Mouse (Mus musculus): Measurements from ENCODE around the gene Slc13a2. TPM values are rescaled to one million over a fixed set of nuclear protein-coding genes. Genes with fewer than 3 reads are reported as not detected.

Slc13a2 gene
- polyA plus RNA-seq, 1 experiment from 2014 or later, result not detected

- no peak overlapping the region for H3K27ac ChIP-seq (ENCODE audit: low read depth, low read length)
- no peaks in the 10 kb centered on the region for H3K27me3 ChIP-seq (ENCODE audit: control insufficient read depth, insufficient read depth, low read length)
- H3K4me3 ChIP-seq (ENCODE audit: low read depth, low read length), result peak overlapping the region; percentile 6; the same call in 1 of the 2 replicates
- 49% methylated on average over 11 of the region's 11 CpGs for WGBS
- 0 out of 2 replicates have a peak overlapping the region, but pooled peaks have one; percentile 14 for H3K9ac ChIP-seq (ENCODE audit: low read length)
- peak overlapping the region; percentile 43 for H3K4me2 ChIP-seq (ENCODE audit: low read depth)
- H3K9me3 ChIP-seq (ENCODE audit: control insufficient read depth, low read length), result no peaks in the 10 kb centered on the region
- no peaks in the 10 kb centered on the region for H3K4me1 ChIP-seq (ENCODE audit: control insufficient read depth, insufficient read depth, low read length)
- DNase-seq (ENCODE audit: low spot score) (no peak), ATAC-seq (ENCODE audit: insufficient read depth, low FRiP score, low TSS enrichment) (no peak)
- no peaks in the 10 kb centered on the region for H3K36me3 ChIP-seq (ENCODE audit: control insufficient read depth, insufficient read depth, low read length)
Measured at GRCm38 (mm10) chr11:78396950-78397349, 25.1 kb downstream of the Slc13a2 start.

GRCm38 (mm10) chr11:78392728-78393127 lies 29.3 kb downstream of the Slc13a2 start:
- Histone ChIP-seq H3K36me3 (ENCODE audit: control insufficient read depth, insufficient read depth, low read length) (no peaks in the 10 kb centered on the region), H3K9ac (ENCODE audit: low read length) (no peak overlapping the region), H3K4me3 (ENCODE audit: low read depth, low read length) (no peak overlapping the region), H3K4me1 (ENCODE audit: control insufficient read depth, insufficient read depth, low read length) (no peaks in the 10 kb centered on the region), H3K27ac (ENCODE audit: low read depth, low read length) (no peak overlapping the region), H3K4me2 (ENCODE audit: low read depth) (no peak overlapping the region), H3K27me3 (ENCODE audit: control insufficient read depth, insufficient read depth, low read length) (no peaks in the 10 kb centered on the region), H3K9me3 (ENCODE audit: control insufficient read depth, low read length) (no peaks in the 10 kb centered on the region)
- 81% methylated on average over 3 of the region's 3 CpGs for WGBS
- DNase-seq (ENCODE audit: low spot score), result no peak
- no peak for ATAC-seq (ENCODE audit: insufficient read depth, low FRiP score, low TSS enrichment)

- H3K27ac ChIP-seq (ENCODE audit: low read depth, low read length), result no peak within 1 kb of the TSS
- DNase-seq (ENCODE audit: low spot score) (no peak), ATAC-seq (ENCODE audit: insufficient read depth, low FRiP score, low TSS enrichment) (no peak)
Measured at GRCm38 (mm10) chr11:78386508-78387043, 35.4 kb downstream of the Slc13a2 start, which contains the start of gene Foxn1. Gene Foxn1 (minus strand): TSS chr11:78386558.

GRCm38 (mm10) chr11:78385776-78386175 lies 36.2 kb downstream of the Slc13a2 start:
- ATAC-seq (ENCODE audit: insufficient read depth, low FRiP score, low TSS enrichment) (no peak), DNase-seq (ENCODE audit: low spot score) (no peak)
- Histone ChIP-seq H3K27ac (ENCODE audit: low read depth, low read length) (no peak overlapping the region), H3K4me3 (ENCODE audit: low read depth, low read length) (no peak overlapping the region), H3K4me1 (ENCODE audit: control insufficient read depth, insufficient read depth, low read length) (no peaks in the 10 kb centered on the region), H3K27me3 (ENCODE audit: control insufficient read depth, insufficient read depth, low read length) (no peaks in the 10 kb centered on the region), H3K9ac (ENCODE audit: low read length) (no peak overlapping the region), H3K4me2 (ENCODE audit: low read depth) (no peak overlapping the region), H3K36me3 (ENCODE audit: control insufficient read depth, insufficient read depth, low read length) (no peaks in the 10 kb centered on the region), H3K9me3 (ENCODE audit: control insufficient read depth, low read length) (no peaks in the 10 kb centered on the region)
- 88% methylated on average over 10 of the region's 10 CpGs for WGBS

More at GRCm38 (mm10) chr11:78386508-78387043, 35.4 kb downstream of the Slc13a2 start, which contains the start of gene Foxn1:
- Histone ChIP-seq H3K9ac (ENCODE audit: low read length) (no peak within 1 kb of the TSS), H3K9me3 (ENCODE audit: control insufficient read depth, low read length) (no peaks in the 10 kb centered on the region), H3K36me3 (ENCODE audit: control insufficient read depth, insufficient read depth, low read length) (no peaks in the 10 kb centered on the region), H3K4me3 (ENCODE audit: low read depth, low read length) (no peak within 1 kb of the TSS), H3K4me2 (ENCODE audit: low read depth) (no peak within 1 kb of the TSS), H3K27me3 (ENCODE audit: control insufficient read depth, insufficient read depth, low read length) (no peaks in the 10 kb centered on the region), H3K4me1 (ENCODE audit: control insufficient read depth, insufficient read depth, low read length) (no peaks in the 10 kb centered on the region)
- 84% methylated on average over 14 of the region's 14 CpGs for WGBS

- 41% methylated on average over 5 of the region's 5 CpGs for WGBS
- H3K4me3 ChIP-seq (ENCODE audit: low read depth, low read length), result no peak overlapping the region
- H3K9ac ChIP-seq (ENCODE audit: low read length), result no peak overlapping the region
- H3K27me3 ChIP-seq (ENCODE audit: control insufficient read depth, insufficient read depth, low read length), result no peaks in the 10 kb centered on the region
- no peak for ATAC-seq (ENCODE audit: insufficient read depth, low FRiP score, low TSS enrichment)
- H3K4me1 ChIP-seq (ENCODE audit: control insufficient read depth, insufficient read depth, low read length), result no peaks in the 10 kb centered on the region
- no peak overlapping the region for H3K4me2 ChIP-seq (ENCODE audit: low read depth)
- DNase-seq (ENCODE audit: low spot score), result no peak
- H3K27ac ChIP-seq (ENCODE audit: low read depth, low read length), result no peak overlapping the region
- H3K9me3 ChIP-seq (ENCODE audit: control insufficient read depth, low read length), result no peaks in the 10 kb centered on the region
- H3K36me3 ChIP-seq (ENCODE audit: control insufficient read depth, insufficient read depth, low read length), result no peaks in the 10 kb centered on the region
Measured at GRCm38 (mm10) chr11:78382701-78383100, 39.3 kb downstream of the Slc13a2 start.

GRCm38 (mm10) chr11:78382286-78382685 lies 39.7 kb downstream of the Slc13a2 start:
- H3K4me1 ChIP-seq (ENCODE audit: control insufficient read depth, insufficient read depth, low read length), result no peaks in the 10 kb centered on the region
- no peak overlapping the region for H3K27ac ChIP-seq (ENCODE audit: low read depth, low read length)
- no peak overlapping the region for H3K9ac ChIP-seq (ENCODE audit: low read length)
- ATAC-seq (ENCODE audit: insufficient read depth, low FRiP score, low TSS enrichment) (no peak), DNase-seq (ENCODE audit: low spot score) (no peak)
- H3K36me3 ChIP-seq (ENCODE audit: control insufficient read depth, insufficient read depth, low read length), result no peaks in the 10 kb centered on the region
- H3K4me2 ChIP-seq (ENCODE audit: low read depth), result no peak overlapping the region
- no peaks in the 10 kb centered on the region for H3K9me3 ChIP-seq (ENCODE audit: control insufficient read depth, low read length)
- no peaks in the 10 kb centered on the region for H3K27me3 ChIP-seq (ENCODE audit: control insufficient read depth, insufficient read depth, low read length)
- H3K4me3 ChIP-seq (ENCODE audit: low read depth, low read length), result no peak overlapping the region
- WGBS, result 80% methylated on average over 7 of the region's 7 CpGs

GRCm38 (mm10) chr11:78380996-78381395 lies 41.0 kb downstream of the Slc13a2 start:
- no peak for ATAC-seq (ENCODE audit: insufficient read depth, low FRiP score, low TSS enrichment)
- 86% methylated on average over 3 of the region's 3 CpGs for WGBS

GRCm38 (mm10) chr11:78380351-78380750 lies 41.7 kb downstream of the Slc13a2 start:
- no peaks in the 10 kb centered on the region for H3K27me3 ChIP-seq (ENCODE audit: control insufficient read depth, insufficient read depth, low read length)
- ATAC-seq (ENCODE audit: insufficient read depth, low FRiP score, low TSS enrichment), result no peak
- H3K27ac ChIP-seq (ENCODE audit: low read depth, low read length), result no peak overlapping the region
- 69% methylated on average over 4 of the region's 4 CpGs for WGBS
- H3K4me2 ChIP-seq (ENCODE audit: low read depth), result no peak overlapping the region
- no peak overlapping the region for H3K9ac ChIP-seq (ENCODE audit: low read length)
- H3K4me1 ChIP-seq (ENCODE audit: control insufficient read depth, insufficient read depth, low read length), result no peaks in the 10 kb centered on the region
- no peaks in the 10 kb centered on the region for H3K36me3 ChIP-seq (ENCODE audit: control insufficient read depth, insufficient read depth, low read length)
- DNase-seq (ENCODE audit: low spot score), result no peak
- H3K9me3 ChIP-seq (ENCODE audit: control insufficient read depth, low read length), result no peaks in the 10 kb centered on the region
- H3K4me3 ChIP-seq (ENCODE audit: low read depth, low read length), result no peak overlapping the region

More at GRCm38 (mm10) chr11:78380996-78381395, 41.0 kb downstream of the Slc13a2 start:
- no peaks in the 10 kb centered on the region for H3K27me3 ChIP-seq (ENCODE audit: control insufficient read depth, insufficient read depth, low read length)
- H3K4me1 ChIP-seq (ENCODE audit: control insufficient read depth, insufficient read depth, low read length), result no peaks in the 10 kb centered on the region
- H3K9me3 ChIP-seq (ENCODE audit: control insufficient read depth, low read length), result no peaks in the 10 kb centered on the region
- DNase-seq (ENCODE audit: low spot score), result no peak
- H3K27ac ChIP-seq (ENCODE audit: low read depth, low read length), result no peak overlapping the region
- no peak overlapping the region for H3K4me3 ChIP-seq (ENCODE audit: low read depth, low read length)
- H3K9ac ChIP-seq (ENCODE audit: low read length), result no peak overlapping the region
- no peaks in the 10 kb centered on the region for H3K36me3 ChIP-seq (ENCODE audit: control insufficient read depth, insufficient read depth, low read length)
- H3K4me2 ChIP-seq (ENCODE audit: low read depth), result no peak overlapping the region

GRCm38 (mm10) chr11:78377549-78378159 lies 44.4 kb downstream of the Slc13a2 start:
- no peak for DNase-seq (ENCODE audit: low spot score)
- Histone ChIP-seq H3K4me3 (ENCODE audit: low read depth, low read length) (no peak overlapping the region), H3K36me3 (ENCODE audit: control insufficient read depth, insufficient read depth, low read length) (no peaks in the 10 kb centered on the region), H3K4me1 (ENCODE audit: control insufficient read depth, insufficient read depth, low read length) (no peaks in the 10 kb centered on the region), H3K27me3 (ENCODE audit: control insufficient read depth, insufficient read depth, low read length) (no peaks in the 10 kb centered on the region), H3K9me3 (ENCODE audit: control insufficient read depth, low read length) (no peaks in the 10 kb centered on the region), H3K27ac (ENCODE audit: low read depth, low read length) (no peak overlapping the region), H3K4me2 (ENCODE audit: low read depth) (no peak overlapping the region), H3K9ac (ENCODE audit: low read length) (no peak overlapping the region)
- ATAC-seq (ENCODE audit: insufficient read depth, low FRiP score, low TSS enrichment), result no peak
- 32% methylated on average over 11 of the region's 12 CpGs for WGBS

Data from neural tube, embryonic 11.5 days (tissue).